Mouse (Mus musculus): Measurements from ENCODE around the gene Itk. TPM values are rescaled to one million over a fixed set of nuclear protein-coding genes. Genes with fewer than 3 reads are reported as not detected.

Gene Itk
- polyA plus RNA-seq, 1 experiment from 2014 or later: not detected

GRCm38 (mm10) chr11:46388438-46388837 lies 877 bp downstream of the Itk start:
- no peak for ATAC-seq (ENCODE audit: low FRiP score, low read depth)
- H3K27me3 ChIP-seq: no peaks in the 10 kb centered on the region

DNA sequence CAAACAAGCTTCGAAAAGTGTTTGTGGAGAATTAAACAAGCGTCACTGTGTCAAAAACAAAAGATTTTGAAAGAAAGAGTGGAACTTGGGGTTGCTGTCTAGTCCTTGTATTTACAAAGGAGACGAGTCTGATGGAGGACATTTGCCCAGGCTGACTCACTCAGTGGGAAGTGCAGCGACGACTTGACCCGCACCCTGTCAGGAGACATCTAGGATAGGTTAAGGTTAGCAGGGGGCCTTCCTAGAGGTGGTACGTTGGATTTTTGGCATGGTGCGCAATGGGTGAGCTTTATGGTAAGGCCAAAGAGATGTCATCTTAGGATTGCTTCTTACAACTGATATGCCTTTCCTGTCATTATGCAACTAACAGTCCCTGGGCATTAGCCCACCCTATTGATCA lies 2.3 kb downstream of the Itk start:
- Histone ChIP-seq H3K9ac (no peak overlapping the region), H3K9me3 (no peaks in the 10 kb centered on the region), H3K27me3 (no peaks in the 10 kb centered on the region), H3K4me3 (no peak overlapping the region), H3K4me2 (no peak overlapping the region), H3K4me1 (replicated peaks) (no peaks in the 10 kb centered on the region), H3K27ac (replicated peaks) (no peak overlapping the region), H3K36me3 (no peaks in the 10 kb centered on the region)
- no peak for ATAC-seq (ENCODE audit: low FRiP score, low read depth)
- 92% methylated on average over 8 of the region's 8 CpGs for WGBS

More at GRCm38 (mm10) chr11:46388438-46388837, 877 bp downstream of the Itk start:
- 71% methylated on average over 6 of the region's 6 CpGs for WGBS
- H3K27ac ChIP-seq (replicated peaks): no peak overlapping the region
- no peaks in the 10 kb centered on the region for H3K9me3 ChIP-seq
- H3K4me1 ChIP-seq (replicated peaks): no peaks in the 10 kb centered on the region
- no peak overlapping the region for H3K9ac ChIP-seq
- no peak overlapping the region for H3K4me3 ChIP-seq
- H3K36me3 ChIP-seq: no peaks in the 10 kb centered on the region
- no peak overlapping the region for H3K4me2 ChIP-seq

- H3K27ac ChIP-seq (replicated peaks): no peak overlapping the region
- no peak overlapping the region for H3K4me3 ChIP-seq
- no peak overlapping the region for H3K9ac ChIP-seq
- ATAC-seq (ENCODE audit: low FRiP score, low read depth): no peak
- no peaks in the 10 kb centered on the region for H3K9me3 ChIP-seq
- H3K4me1 ChIP-seq (replicated peaks): no peaks in the 10 kb centered on the region
- no peak overlapping the region for H3K4me2 ChIP-seq
- H3K27me3 ChIP-seq: no peaks in the 10 kb centered on the region
- no peaks in the 10 kb centered on the region for H3K36me3 ChIP-seq
- WGBS: 91% methylated on average over 8 of the region's 8 CpGs
Observed at GRCm38 (mm10) chr11:46386556-46386955, 2.8 kb downstream of the Itk start.

DNA sequence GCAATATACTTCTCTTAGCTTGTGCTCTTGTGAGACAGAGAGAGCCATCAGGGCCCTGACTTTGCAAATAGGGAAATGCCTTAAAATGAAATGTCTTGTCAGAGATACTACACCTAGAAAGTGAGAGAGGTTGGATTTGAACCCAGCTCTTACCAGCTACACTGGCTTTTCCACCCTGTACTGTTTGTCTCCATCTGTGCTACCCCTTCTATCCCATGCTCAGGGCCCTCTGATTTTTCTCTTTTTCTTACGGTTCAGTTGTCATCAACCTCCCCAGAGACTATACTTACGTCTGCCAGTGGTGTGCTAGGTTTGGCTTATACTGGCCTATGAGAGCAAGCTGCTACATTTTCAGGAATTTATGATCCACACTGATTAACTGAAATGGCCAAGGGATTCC lies 4.4 kb downstream of the Itk start:
- Histone ChIP-seq H3K36me3 (no peaks in the 10 kb centered on the region), H3K4me2 (no peak overlapping the region), H3K9me3 (no peaks in the 10 kb centered on the region), H3K4me3 (no peak overlapping the region), H3K4me1 (replicated peaks) (no peaks in the 10 kb centered on the region), H3K27me3 (no peaks in the 10 kb centered on the region), H3K27ac (replicated peaks) (no peak overlapping the region), H3K9ac (no peak overlapping the region)
- ATAC-seq (ENCODE audit: low FRiP score, low read depth): no peak
- 74% methylated on average over 2 of the region's 2 CpGs for WGBS

- Histone ChIP-seq H3K36me3 (no peaks in the 10 kb centered on the region), H3K9ac (no peak overlapping the region), H3K9me3 (no peaks in the 10 kb centered on the region), H3K4me1 (replicated peaks) (no peaks in the 10 kb centered on the region), H3K4me2 (no peak overlapping the region), H3K27me3 (no peaks in the 10 kb centered on the region), H3K27ac (replicated peaks) (no peak overlapping the region), H3K4me3 (no peak overlapping the region)
- ATAC-seq (ENCODE audit: low FRiP score, low read depth): no peak
- 96% methylated on average over 4 of the region's 4 CpGs for WGBS
Observed at GRCm38 (mm10) chr11:46382466-46382865, 6.8 kb downstream of the Itk start.

GRCm38 (mm10) chr11:46380097-46380675 lies 9.1 kb downstream of the Itk start:
- Histone ChIP-seq H3K27ac (replicated peaks) (no peak overlapping the region), H3K9ac (no peak overlapping the region), H3K4me2 (no peak overlapping the region), H3K9me3 (no peaks in the 10 kb centered on the region), H3K36me3 (no peaks in the 10 kb centered on the region), H3K4me3 (no peak overlapping the region), H3K4me1 (replicated peaks) (no peaks in the 10 kb centered on the region), H3K27me3 (no peaks in the 10 kb centered on the region)
- ATAC-seq (ENCODE audit: low FRiP score, low read depth): no peak
- 90% methylated on average over 7 of the region's 7 CpGs for WGBS

DNA sequence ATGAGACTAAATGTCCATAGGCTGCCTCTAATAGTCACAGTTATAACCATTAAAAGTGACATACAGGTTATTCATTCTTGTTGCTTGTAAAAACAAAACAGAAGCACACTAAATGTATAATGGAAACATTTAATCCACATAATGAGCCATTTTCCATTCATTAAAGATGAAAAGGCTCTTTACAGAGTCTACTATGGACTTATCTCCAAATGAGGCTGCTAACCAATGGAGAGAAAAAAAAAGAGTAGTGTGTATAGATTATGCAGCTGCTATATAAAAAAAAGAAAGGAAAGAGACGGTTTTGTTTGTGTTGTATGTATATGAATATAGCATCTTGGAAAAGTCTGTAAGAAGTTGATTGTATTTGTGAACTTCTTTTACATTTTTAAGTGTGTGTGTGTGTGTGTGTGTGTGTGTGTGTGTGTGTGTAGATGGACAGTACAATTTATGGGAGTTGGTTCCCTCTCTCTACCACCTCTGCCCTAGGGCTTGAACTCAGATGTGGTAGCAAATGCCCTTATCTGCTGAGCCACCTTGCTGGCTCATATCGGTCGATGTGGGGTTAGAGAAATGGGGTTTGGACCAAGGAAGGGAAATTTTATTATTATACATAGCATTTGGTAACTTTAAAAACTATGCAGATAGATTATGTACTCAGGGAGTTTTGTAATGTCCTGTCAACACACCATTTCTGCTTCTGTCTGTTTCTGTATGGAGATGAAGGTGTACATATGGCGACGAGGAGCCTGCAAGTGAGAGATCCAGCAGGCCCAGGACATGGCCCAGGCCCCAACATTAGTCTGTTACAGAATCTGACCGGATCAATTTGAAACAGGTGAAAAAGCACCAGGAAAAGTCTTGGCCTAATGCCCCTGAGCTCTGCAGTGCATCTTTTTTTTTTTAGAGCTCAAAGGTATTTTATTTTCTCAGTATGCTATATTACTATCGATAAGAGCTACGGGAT lies 11.2 kb downstream of the Itk start:
- no peak overlapping the region for H3K27ac ChIP-seq (replicated peaks)
- no peaks in the 10 kb centered on the region for H3K36me3 ChIP-seq
- 95% methylated on average over 8 of the region's 8 CpGs for WGBS
- no peak for ATAC-seq (ENCODE audit: low FRiP score, low read depth)
- no peaks in the 10 kb centered on the region for H3K4me1 ChIP-seq (replicated peaks)
- no peak overlapping the region for H3K4me2 ChIP-seq
- H3K9me3 ChIP-seq: no peaks in the 10 kb centered on the region
- no peaks in the 10 kb centered on the region for H3K27me3 ChIP-seq
- H3K9ac ChIP-seq: no peak overlapping the region
- H3K4me3 ChIP-seq: no peak overlapping the region

DNA sequence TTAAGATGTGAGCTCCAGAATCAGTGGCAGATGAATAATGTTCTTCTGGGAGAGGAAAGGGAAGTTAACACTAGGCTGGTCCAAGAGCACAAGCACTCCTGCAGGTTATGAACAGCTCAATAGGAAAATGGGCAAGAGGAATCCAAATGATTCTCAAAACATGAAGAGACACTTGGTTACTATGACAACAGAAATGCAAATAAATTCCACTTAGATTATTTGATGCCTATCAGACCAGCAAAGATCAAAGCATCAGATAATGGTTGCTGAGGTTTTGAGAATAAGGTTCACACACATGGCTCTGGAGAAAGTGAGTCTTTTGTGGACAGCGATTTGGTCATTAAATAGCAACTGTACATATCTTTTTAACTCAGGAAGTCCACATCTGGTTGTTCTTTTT lies 12.0 kb downstream of the Itk start:
- Histone ChIP-seq H3K9ac (no peak overlapping the region), H3K9me3 (no peaks in the 10 kb centered on the region), H3K36me3 (no peaks in the 10 kb centered on the region), H3K27me3 (no peaks in the 10 kb centered on the region), H3K4me1 (replicated peaks) (no peaks in the 10 kb centered on the region), H3K4me2 (no peak overlapping the region), H3K4me3 (no peak overlapping the region), H3K27ac (replicated peaks) (no peak overlapping the region)
- 90% methylated on average over 1 of the region's 1 CpGs for WGBS
- ATAC-seq (ENCODE audit: low FRiP score, low read depth): no peak

GRCm38 (mm10) chr11:46375015-46375414 lies 14.3 kb downstream of the Itk start:
- ATAC-seq (ENCODE audit: low FRiP score, low read depth): no peak
- WGBS: 86% methylated on average over 8 of the region's 8 CpGs
- H3K36me3 ChIP-seq: no peaks in the 10 kb centered on the region
- H3K27ac ChIP-seq (replicated peaks): no peak overlapping the region
- H3K9ac ChIP-seq: no peak overlapping the region
- H3K4me3 ChIP-seq: no peak overlapping the region
- H3K27me3 ChIP-seq: no peaks in the 10 kb centered on the region
- no peaks in the 10 kb centered on the region for H3K4me1 ChIP-seq (replicated peaks)
- no peak overlapping the region for H3K4me2 ChIP-seq
- H3K9me3 ChIP-seq: no peaks in the 10 kb centered on the region

DNA sequence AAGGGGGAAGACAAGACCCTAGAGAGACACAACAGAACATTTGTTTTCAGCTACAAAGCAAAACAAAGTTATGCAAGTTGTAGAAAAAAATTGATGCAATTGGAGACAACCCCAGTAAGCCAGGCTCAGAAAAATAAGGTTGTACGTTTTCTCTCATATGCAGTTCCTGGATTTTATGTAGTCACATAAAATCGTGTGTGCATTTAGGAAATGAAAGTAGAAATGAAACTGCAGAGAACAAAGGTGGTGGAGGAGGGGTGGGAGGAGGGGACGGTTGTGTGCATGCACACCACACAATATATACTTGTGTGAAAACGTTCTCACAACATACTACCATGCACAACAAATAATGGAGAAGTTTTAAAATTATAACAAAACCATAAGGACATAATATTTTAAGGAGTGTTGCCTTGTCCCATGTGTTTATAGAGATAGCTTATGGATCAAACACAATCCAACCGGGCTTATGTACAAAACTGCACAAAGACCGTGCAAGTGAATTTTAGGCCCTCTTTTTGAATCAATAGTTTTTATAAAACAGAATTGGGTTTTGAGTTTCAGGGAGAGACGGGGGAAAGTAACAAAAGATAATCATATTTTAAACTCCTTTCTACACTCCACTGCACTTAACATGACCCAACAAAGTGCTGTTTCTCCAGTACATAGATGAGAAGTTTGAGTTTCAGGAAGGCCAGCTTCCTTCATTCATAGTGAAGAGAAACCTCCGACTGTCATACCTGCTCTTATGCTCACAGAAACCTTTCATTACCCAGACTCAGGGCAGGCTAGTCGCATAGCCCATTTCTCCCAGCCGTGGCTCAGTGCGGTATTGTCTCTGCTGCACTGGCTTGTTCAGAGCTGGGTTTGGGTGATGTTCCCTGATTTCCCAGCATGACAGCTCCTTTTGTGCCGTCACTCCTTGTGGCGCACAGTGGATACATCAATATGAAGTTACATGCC lies 16.0 kb downstream of the Itk start:
- ATAC-seq (ENCODE audit: low FRiP score, low read depth): no peak
- Histone ChIP-seq H3K27ac (replicated peaks) (no peak overlapping the region), H3K4me1 (replicated peaks) (no peaks in the 10 kb centered on the region), H3K4me3 (no peak overlapping the region), H3K9me3 (no peaks in the 10 kb centered on the region), H3K9ac (no peak overlapping the region), H3K36me3 (no peaks in the 10 kb centered on the region), H3K27me3 (no peaks in the 10 kb centered on the region), H3K4me2 (no peak overlapping the region)
- 81% methylated on average over 13 of the region's 13 CpGs for WGBS

GRCm38 (mm10) chr11:46372331-46372953 lies 16.9 kb downstream of the Itk start:
- Histone ChIP-seq H3K36me3 (no peaks in the 10 kb centered on the region), H3K27ac (replicated peaks) (no peak overlapping the region), H3K9me3 (no peaks in the 10 kb centered on the region), H3K4me3 (no peak overlapping the region), H3K4me1 (replicated peaks) (no peaks in the 10 kb centered on the region), H3K27me3 (no peaks in the 10 kb centered on the region), H3K9ac (no peak overlapping the region), H3K4me2 (no peak overlapping the region)
- WGBS: 83% methylated on average over 8 of the region's 8 CpGs
- ATAC-seq (ENCODE audit: low FRiP score, low read depth): no peak
